Mouse (Mus musculus) hindbrain, postnatal 0 days (tissue): ENCODE measurements at regions not wholly inside any gene's neighbourhood (a gene's known extent, or its start where the extent isn't known, plus 50 kb on each side); places are given as distances from the start of the nearest gene placed in this dataset.
"Not testable (repeated sequence)": the region's sequence is repeated elsewhere in the genome, so short reads cannot be mapped to it uniquely, and the experiment has no call there.

Source experiments
- ATAC-seq: fragments of 200-750 bp; cut with Nextera tagmentation; 2 replicates; pipeline ENCODE4 v1.8.0; 2017; ENCODE audit warnings: mild to moderate bottlenecking, moderate TSS enrichment, moderate library complexity
- DNase-seq: peaks from one replicate; pipeline ENCODE4 v3.0.0-alpha.2; 2015; ENCODE audit warnings: low spot score
- H3K27ac ChIP-seq: fragments of 300-500 bp; sonication (generic); 2 replicates; pipeline ENCODE4 v1.5.1; 2014; ENCODE audit warnings: mild to moderate bottlenecking
- H3K27me3 ChIP-seq: fragments of 300-500 bp; sonication (generic); 2 replicates; pipeline ENCODE4 v1.6.1; 2014; ENCODE audit warnings: low read length, mixed read lengths; ENCODE audit not compliant: insufficient read depth
- H3K36me3 ChIP-seq: fragments of 300-500 bp; sonication (generic); 2 replicates; pipeline ENCODE4 v1.6.1; 2014; ENCODE audit warnings: low read length, mixed read lengths; ENCODE audit not compliant: insufficient read depth
- H3K4me1 ChIP-seq: fragments of 300-500 bp; sonication (generic); 2 replicates; pipeline ENCODE4 v1.6.1; 2014; ENCODE audit warnings: antibody characterized with exemption, low read length, mixed read lengths; ENCODE audit not compliant: insufficient read depth
- H3K4me2 ChIP-seq: fragments of 300-500 bp; sonication (generic); 2 replicates; pipeline ENCODE4 v1.6.1; 2014; ENCODE audit warnings: low read depth, mild to moderate bottlenecking, low read length, moderate library complexity, mixed read lengths
- H3K4me3 ChIP-seq: fragments of 300-500 bp; sonication (generic); 2 replicates; pipeline ENCODE4 v1.5.1; 2014; ENCODE audit warnings: low read length
- H3K9ac ChIP-seq: fragments of 300-500 bp; sonication (generic); replicated peaks from 2 replicates; pipeline ENCODE4 v1.6.1; 2014; ENCODE audit warnings: mild to moderate bottlenecking, low read length, moderate library complexity, mixed read lengths
- H3K9me3 ChIP-seq: fragments of 300-500 bp; sonication (generic); 2 replicates; pipeline ENCODE4 v1.6.1; 2016; ENCODE audit warnings: low read length, mixed read lengths
- CTCF ChIP-seq: IDR thresholded peaks from 2 replicates; pipeline ENCODE4 v1.5.1; 2016; ENCODE audit warnings: antibody characterized with exemption, control low read depth, low read depth
- WGBS: fragments of 180-500 bp; shearing (Covaris S2); extraction: QIAGEN DNeasy Blood & Tissue Kit; methylation state at CpG from one replicate; pipeline ENCODE4 v1.1.7; 2014; 5-methylcytosine and 5-hydroxymethylcytosine counted together

DNA sequence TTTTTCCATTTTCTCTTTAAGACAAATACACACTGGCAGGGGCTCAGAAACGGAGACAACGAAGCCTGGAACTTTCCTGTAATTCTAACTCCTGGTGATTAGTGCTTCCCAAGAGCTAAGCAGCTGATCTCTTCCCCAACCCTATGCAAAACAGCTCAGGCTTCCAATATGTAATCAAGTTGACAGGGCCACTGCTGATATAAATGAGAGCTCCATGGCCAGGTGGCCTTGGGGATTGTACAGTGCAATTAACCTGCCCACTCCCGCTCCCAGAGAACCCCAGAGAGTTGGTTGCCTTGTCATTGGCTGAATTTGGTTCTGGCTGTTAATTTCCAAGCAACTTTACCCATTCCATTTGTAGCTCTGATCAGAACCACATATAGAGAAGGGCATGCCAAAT lies 67.8 kb downstream of the 4933415F23Rik start:
- no peaks in the 10 kb centered on the region for H3K27me3 ChIP-seq
- no peaks in the 10 kb centered on the region for H3K9me3 ChIP-seq
- no peaks in the 10 kb centered on the region for H3K4me1 ChIP-seq
- WGBS: 51% methylated on average over 3 of the region's 3 CpGs
- H3K9ac ChIP-seq: no peak overlapping the region
- no peak overlapping the region for H3K4me3 ChIP-seq
- DNase-seq (peak; percentile 45), ATAC-seq (0 out of 2 replicates have a peak, but pooled peaks have one; percentile 51)
- no peaks in the 10 kb centered on the region for H3K36me3 ChIP-seq
- no peak for TF ChIP-seq CTCF
- H3K4me2 ChIP-seq: no peak overlapping the region
- H3K27ac ChIP-seq: no peak overlapping the region

DNA sequence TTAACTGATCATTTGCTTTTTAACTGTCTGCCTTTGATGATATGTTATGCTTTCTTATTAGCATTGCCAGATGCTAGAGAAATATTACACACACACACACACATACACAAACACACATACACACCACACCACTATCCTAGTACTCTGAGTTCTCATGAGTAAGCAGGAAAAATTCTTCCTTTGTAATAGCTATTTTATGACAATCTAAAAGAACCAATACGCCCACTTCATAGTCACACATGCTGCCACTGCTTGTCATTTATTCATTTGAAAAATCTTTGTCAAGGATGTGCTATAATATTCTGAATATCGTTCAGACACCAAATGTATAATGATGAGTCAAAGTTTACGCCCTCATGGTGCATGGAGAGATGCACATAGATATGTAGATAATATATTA lies 78.5 kb downstream of the 4933415F23Rik start:
- Histone ChIP-seq H3K36me3 (no peaks in the 10 kb centered on the region), H3K27me3 (no peaks in the 10 kb centered on the region), H3K27ac (no peak overlapping the region), H3K4me1 (no peaks in the 10 kb centered on the region), H3K4me3 (no peak overlapping the region), H3K9ac (no peak overlapping the region), H3K9me3 (no peaks in the 10 kb centered on the region), H3K4me2 (no peak overlapping the region)
- WGBS: 92% methylated on average over 3 of the region's 3 CpGs
- no peak for TF ChIP-seq CTCF
- ATAC-seq: no peak
- DNase-seq: no peak

- Histone ChIP-seq H3K27me3 (no peaks in the 10 kb centered on the region), H3K36me3 (no peaks in the 10 kb centered on the region), H3K4me2 (no peak overlapping the region), H3K4me1 (no peaks in the 10 kb centered on the region), H3K9ac (no peak overlapping the region), H3K9me3 (no peaks in the 10 kb centered on the region), H3K27ac (no peak overlapping the region), H3K4me3 (no peak overlapping the region)
- DNase-seq: no peak
- ATAC-seq: no peak
- WGBS: 76% methylated on average over 5 of the region's 5 CpGs
- no peak for TF ChIP-seq CTCF
Observed at GRCm38 (mm10) chr1:23007784-23008490, 94.1 kb downstream of the 4933415F23Rik start.

- no peak for DNase-seq
- TF ChIP-seq CTCF: no peak
- Histone ChIP-seq H3K4me3 (no peak overlapping the region), H3K9ac (no peak overlapping the region), H3K27ac (no peak overlapping the region), H3K27me3 (no peaks in the 10 kb centered on the region), H3K9me3 (no peaks in the 10 kb centered on the region), H3K4me2 (no peak overlapping the region), H3K36me3 (no peaks in the 10 kb centered on the region), H3K4me1 (no peaks in the 10 kb centered on the region)
- 73% methylated on average over 5 of the region's 5 CpGs for WGBS
- ATAC-seq: no peak
Observed at GRCm38 (mm10) chr1:23004882-23005281, 97.2 kb downstream of the 4933415F23Rik start.

DNA sequence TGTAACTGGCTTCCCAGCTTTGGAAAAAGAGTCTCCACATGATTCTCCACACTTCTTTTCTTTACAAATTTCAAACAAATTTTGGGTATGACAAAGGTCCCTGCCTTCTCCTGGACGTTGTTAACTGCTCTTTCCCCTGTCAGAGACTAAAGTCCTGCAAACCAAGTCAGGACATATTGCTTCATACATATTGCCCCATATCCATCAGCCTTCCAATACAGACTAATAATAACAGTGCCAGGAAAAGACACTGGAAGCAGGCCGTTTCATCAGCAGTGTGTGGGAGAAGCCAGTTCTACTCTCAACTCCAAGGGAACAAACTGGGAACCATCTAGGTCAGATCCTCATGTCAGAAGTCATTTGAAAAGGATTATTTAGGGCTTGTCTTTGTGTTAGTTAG lies 105.4 kb downstream of the 4933415F23Rik start:
- Histone ChIP-seq H3K4me1 (no peaks in the 10 kb centered on the region), H3K36me3 (no peaks in the 10 kb centered on the region), H3K27me3 (no peaks in the 10 kb centered on the region), H3K4me2 (no peak overlapping the region), H3K27ac (no peak overlapping the region), H3K9me3 (no peaks in the 10 kb centered on the region), H3K9ac (no peak overlapping the region), H3K4me3 (no peak overlapping the region)
- DNase-seq (no peak), ATAC-seq (no peak)
- WGBS: 66% methylated on average over 2 of the region's 2 CpGs
- TF ChIP-seq CTCF: no peak

GRCm38 (mm10) chr1:22989521-22990221 lies 112.4 kb downstream of the 4933415F23Rik start:
- 68% methylated on average over 7 of the region's 7 CpGs for WGBS
- no peaks in the 10 kb centered on the region for H3K4me1 ChIP-seq
- H3K9me3 ChIP-seq: no peaks in the 10 kb centered on the region
- H3K27ac ChIP-seq: no peak overlapping the region
- H3K9ac ChIP-seq: no peak overlapping the region
- no peak for ATAC-seq
- H3K4me3 ChIP-seq: no peak overlapping the region
- DNase-seq: no peak
- no peak overlapping the region for H3K4me2 ChIP-seq
- H3K27me3 ChIP-seq: no peaks in the 10 kb centered on the region
- no peaks in the 10 kb centered on the region for H3K36me3 ChIP-seq
- TF ChIP-seq CTCF: no peak

GRCm38 (mm10) chr1:22987521-22987920 lies 114.5 kb downstream of the 4933415F23Rik start:
- ATAC-seq (peak; percentile 15; the same call in 1 of the 2 replicates), DNase-seq (no peak)
- Histone ChIP-seq H3K9ac (no peak overlapping the region), H3K27me3 (no peaks in the 10 kb centered on the region), H3K4me1 (no peaks in the 10 kb centered on the region), H3K4me2 (no peak overlapping the region), H3K4me3 (no peak overlapping the region), H3K27ac (no peak overlapping the region), H3K9me3 (no peaks in the 10 kb centered on the region), H3K36me3 (no peaks in the 10 kb centered on the region)
- no peak for TF ChIP-seq CTCF
- WGBS: 38% methylated on average over 2 of the region's 2 CpGs

DNA sequence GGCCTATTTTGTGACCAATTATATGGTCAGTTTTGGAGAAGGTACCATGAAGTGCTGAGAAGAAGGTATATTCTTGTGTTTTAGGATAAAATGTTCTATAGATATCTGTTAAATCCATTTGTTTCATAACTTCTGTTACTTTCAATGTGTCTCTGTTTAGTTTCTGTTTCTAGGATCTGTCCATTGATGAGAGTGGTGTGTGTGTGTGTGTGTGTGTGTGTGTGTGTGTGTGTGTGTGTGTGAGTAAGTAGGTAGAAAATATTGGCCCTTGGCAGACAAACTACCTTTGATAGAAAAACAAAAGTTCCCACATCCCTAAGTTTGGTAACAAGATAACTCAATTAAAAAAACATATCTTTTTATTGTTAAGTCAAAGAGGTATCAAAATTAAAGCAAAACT lies 117.8 kb downstream of the 4933415F23Rik start:
- H3K4me3 ChIP-seq, H3K36me3 ChIP-seq, H3K9me3 ChIP-seq, H3K27ac ChIP-seq, H3K4me2 ChIP-seq, ATAC-seq, DNase-seq, H3K9ac ChIP-seq, H3K27me3 ChIP-seq, H3K4me1 ChIP-seq: not testable (repeated sequence)
